Mouse (Mus musculus): ENCODE measurements around the gene Rmdn2.

Gene Rmdn2

DNA sequence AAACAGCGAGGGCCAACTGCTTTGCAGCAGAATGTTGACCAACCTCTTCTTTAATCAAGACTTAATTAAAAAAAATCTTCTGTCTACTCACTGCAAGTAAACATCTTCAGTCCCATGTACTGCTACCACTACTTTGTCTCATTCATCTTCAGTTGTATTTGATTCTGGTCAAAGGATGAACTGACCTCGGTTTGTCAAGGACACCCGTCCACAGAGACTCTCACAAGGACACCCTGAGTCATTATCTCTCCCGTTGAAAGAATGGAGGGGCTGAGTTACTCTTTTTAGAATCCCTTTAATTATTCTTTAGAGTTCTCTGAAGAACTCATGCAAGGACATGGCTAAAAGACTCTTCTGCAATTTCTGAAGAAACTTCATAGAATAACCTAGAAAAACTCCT lies at the start of gene Rmdn2:
TSS of gene Rmdn2 (plus strand) at position 319 of the 400 bp plus-strand sequence.
- no peak for DNase-seq

DNA sequence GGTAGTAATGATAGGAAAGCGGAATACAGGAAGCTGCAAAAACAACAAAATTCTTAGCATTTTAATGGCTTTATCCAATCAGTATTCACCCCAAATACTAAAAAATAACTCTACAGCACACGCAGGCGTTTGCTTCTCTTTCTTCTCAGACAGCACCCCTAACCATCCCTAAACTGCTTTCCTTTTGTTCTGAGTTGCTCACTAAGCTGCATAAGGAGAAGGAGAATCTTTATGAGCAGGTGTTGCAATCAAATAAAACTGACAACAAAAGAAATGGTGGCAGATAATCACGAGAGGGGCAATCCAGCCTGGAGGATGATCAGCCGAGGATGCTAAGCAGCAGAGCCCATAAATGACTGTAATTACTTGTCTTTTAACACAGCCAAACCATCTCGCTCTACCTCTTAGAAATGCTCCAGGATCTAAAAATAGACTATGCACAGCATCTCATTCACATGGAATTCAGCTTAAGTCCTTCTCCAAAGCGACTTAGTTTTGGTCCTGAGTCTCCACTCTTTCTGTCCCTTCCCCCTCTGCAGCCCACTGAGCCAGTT lies 48.5 kb upstream of the Rmdn2 start:
- DNase-seq, result no peak

DNA sequence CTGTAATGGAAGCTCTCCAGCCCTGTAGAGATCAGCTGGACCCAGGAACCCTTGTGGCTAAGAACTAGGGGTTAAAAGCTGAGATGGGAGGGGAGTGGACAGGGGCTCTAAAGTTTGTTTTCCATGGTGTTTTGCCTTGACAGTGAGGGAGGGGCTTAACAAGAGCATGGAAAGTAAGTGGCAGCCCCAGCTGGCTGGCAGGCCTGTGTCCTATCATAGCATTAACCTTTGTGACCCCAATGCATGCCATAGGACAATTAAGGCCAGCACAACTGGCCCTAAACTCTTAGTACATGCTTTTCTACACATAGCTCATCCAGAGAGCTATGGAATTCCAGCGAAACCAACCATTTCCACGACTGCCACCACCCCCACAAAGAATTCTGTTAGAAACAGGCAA lies 47.9 kb upstream of the Rmdn2 start:
- DNase-seq, result no peak

DNA sequence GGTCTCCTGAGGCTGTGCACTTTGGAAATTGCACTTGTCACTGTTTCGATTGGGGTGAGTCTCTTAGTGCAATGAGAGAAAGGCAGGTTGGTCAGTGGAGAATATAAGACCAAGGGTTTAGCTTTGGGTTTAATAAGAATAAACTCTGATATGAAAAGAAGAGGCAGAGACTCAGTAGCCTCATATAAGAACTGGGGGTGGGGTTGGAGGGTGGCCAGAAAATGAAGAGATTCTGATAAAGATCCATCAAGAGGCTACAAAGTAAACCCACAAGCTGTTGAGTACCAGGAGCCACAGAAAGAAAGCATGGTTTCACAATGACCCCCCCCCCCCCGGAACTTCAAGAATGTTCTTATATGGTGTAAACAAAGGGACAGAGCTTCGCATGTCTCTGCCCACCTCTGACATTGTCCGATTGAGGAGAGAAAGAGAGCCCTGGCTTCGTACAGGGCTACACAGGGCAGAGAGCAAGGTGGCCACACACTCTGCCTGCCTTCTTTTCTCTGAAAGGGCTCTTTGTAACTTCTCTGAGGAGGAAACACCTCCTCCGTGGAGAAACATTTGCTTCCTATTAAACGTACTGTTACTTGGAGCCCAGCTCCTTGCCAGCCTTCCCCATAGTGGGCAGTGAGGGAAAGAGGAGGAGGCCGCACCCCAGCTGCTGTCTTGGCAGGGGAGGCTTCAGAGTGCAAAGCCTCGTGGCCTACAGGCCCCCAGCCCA lies 46.3 kb upstream of the Rmdn2 start:
- no peak for DNase-seq

DNA sequence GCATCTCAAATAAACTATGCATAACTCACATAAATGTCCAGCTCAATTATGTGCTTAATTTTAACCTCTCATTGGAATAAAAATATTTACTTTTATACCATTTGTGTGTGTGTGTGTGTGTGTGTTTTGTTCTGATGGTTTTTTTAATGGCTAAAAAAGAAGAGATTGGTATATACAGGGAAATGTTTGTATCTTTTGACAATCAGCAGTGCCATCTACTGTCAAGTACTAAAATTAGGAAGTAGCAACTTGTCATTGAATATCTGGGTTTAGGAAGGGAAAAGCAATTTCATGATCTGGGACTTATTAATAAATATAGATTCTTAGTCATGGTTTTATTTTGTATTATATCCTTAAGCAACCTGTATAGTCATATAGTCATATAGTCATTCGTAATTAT lies 43.3 kb upstream of the Rmdn2 start:
- DNase-seq, result no peak

DNA sequence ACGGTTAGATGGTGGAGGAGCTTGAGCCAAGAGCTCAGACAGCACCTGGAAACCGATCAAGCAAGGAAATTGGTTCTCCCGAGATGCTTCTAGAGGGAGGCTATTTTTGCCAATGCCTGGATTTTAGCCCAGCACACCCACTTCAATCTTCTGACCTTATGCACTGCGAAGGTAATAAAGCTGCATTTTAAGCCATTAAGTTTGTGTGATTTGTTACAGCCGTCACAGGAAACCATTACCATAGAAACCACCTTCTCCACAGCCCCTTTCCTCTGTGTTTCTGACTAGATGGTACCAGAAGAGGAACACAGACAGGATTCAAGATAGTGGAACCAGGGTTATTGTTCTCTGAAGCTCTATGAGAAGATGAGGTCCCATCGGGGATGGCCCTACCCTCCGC lies 33.3 kb upstream of the Rmdn2 start:
- no peak for DNase-seq

DNA sequence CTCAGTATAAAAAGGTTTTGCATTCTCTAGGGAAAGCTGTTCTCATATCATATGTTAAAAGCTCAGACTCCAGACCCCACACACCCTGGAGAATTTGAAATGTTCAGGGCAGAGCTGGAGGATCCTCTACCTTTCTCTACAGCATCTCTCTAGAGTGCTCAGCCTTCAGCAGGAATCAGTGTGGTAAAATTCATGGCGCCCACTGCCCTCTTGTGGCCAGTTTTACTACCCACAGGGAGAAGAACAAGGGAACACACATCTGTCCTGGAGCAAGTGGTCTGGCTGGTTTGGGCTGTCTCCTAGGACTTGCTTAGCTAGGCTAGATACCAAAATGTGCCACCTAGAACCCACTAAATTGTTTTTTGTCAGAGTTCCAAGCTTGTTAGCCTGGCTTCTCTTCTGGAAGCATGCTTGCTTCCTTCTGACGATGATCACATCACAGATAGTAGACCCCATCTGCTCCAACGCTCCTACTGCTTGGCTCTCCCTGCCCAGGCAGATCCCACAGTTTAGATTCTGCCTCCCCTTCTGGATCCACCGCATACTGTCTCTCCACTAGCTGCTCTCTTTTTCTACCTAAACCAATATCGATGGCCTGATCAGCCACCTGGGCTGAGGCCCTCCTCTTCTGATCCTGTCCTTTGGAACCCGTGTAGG lies 31.3 kb upstream of the Rmdn2 start:
- peak; percentile 75 for DNase-seq

DNA sequence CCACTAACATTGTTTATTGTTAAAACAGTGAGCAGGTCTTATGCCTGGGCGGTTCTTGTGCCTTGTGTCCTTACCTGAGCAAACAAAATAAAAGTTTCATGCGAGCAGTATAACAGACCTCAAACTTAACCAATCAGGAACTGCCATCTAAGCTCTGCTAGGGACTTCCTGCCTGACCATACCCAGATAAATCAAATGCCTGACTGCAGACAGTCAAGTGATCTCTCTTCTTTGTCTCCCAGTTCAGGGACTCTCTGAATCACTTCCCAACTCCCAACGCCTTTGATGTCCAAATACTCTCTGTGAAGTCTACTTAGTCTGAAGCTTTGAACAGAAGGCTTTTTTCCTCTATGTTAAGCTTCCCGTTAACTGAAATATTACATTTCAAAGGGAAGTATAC lies 28.2 kb upstream of the Rmdn2 start:
- DNase-seq, result no peak

DNA sequence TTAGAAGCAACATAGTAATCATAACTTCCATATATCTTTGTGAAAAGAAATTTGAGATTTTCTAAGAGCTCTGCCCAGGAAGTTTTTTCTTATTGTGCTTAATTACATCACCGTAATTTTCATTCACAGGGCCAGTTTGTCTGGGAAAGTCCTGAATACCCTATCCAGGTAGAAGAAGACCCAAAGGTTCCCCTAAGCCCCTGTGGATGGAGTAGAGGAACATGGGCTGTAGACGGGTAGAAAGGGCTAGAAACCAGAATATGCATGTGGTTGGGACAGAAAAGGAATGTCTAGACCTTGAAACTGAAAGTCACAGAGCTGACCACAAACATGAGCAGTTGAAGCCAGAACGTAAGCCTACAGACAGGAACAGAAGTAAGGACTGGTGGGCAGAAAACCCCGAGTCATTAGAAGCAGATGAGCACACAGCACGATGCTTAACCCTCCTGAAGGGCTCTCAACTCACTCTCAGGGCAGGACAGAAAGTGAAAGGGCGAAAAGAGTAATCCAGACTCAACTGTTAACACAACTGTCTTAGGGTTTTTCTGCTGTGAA lies 27.3 kb upstream of the Rmdn2 start:
- DNase-seq, result no peak

DNA sequence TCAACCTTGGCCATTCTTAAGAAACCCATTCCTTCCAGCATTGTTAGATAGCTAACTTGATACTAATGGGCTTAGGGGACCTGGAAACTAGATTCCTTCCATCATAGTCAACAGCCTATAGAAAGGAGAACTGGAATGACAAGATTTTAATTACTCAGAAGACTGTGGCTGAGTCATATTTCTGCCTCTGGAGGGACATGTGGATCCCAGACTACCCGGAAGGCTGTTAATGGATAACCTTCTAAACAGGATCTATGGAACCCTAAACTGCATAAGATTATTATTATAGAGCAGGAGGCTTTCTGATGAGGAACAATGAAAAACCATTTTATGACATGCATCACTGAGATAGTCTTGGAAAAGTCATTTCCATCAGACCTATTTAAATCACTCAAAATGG lies 21.8 kb upstream of the Rmdn2 start:
- DNase-seq, result no peak

DNA sequence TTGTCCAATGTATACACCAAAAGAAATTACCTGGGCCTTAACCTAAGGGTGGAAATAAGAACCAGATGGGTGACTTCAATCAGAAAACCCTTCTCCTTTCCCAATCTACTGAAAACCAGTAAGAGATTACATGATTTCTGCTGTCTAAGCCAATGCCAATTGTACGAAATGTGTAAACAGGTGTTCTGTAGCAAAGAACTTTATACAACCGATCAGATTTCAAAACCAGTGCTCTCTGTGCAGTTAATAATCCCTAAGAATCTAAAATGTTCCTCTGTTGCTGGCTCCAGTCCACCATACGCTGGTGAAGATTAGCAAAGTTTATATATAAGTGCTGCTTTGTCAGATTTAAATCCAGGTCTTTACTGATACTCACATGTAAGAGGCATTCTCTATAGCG lies 15.7 kb upstream of the Rmdn2 start:
- no peak for DNase-seq

DNA sequence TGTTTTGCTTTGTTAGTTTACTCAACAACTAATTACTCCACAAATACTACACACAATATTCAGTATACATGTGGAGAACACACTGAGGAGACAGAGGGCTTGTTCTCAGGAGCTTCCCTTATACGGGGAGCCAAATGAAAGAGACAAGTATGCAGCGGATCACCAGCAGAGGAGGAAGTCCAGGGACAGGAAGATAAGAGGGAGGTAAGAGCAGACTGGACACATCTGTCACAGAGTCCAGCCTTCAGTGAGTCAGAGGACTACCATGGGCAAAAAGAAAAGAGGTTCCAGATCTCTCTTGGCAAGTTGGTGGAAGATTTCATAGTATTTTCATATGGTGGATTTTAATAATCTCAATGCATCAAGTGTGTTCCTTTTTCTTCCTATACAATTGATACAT lies 13.5 kb upstream of the Rmdn2 start:
- DNase-seq, result no peak

DNA sequence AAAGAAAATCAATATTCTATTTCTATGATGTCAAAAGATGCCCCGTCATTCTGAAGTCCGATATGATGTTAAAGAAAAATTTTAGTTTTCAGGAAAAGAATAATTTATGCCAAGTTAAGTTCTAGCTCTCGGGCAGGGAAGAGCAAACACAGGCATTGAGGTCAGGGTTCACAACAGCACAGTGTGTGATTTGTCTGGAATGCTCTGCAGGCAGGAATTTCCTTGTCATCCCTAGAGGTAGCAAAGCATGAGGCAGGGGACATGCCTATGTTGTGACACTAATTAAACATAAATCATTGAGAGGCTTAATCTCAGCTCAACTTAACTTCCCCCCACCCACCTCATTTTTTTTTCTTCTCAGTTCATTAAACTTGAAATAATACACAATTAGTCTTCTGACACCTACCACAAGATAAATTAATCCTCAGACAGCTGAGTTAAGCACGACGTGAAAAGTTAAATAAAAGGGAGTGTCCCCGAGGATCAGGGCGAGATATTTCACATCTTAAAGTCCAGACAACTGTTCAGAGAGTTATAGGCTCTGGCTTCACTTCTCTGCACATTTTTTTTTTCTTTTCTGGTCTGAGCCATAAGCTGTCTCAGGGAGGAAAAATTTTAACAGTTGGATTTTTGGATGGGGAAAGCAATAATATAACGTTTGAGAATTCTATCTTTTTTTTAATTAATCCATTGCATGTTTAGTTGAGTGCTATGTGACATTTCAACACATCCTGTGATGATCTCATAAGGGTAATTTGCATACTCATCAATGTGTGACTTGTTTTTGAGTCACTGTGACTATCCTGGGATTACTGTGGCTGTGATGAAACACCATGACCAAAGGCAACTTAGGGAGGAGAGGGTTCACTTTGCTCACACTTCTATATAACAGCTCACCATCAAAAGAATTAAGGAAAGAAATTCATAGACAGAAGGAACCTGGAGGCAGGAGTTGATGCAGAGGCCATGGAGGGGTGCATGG lies 12.8 kb upstream of the Rmdn2 start:
- no peak for DNase-seq

DNA sequence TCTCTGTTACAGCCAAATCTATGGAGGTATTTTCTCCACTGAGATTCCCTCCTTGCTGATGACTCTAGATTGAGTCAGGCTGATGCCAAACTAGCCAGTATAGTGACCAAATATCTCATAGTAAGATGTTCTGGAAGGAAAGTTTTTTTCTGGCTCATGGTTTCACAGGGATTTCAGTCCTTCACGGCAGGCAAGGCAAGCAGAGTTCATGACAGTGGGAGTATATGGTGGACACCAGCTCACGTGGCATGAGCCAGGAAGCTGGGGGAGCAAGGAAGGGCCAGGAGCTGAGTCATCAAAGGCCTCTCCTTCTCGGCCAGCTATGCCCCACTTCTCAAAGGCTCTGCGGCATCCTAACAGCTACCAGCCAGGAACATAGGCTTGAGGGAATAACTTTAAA lies 11.6 kb upstream of the Rmdn2 start:
- DNase-seq, result no peak

DNA sequence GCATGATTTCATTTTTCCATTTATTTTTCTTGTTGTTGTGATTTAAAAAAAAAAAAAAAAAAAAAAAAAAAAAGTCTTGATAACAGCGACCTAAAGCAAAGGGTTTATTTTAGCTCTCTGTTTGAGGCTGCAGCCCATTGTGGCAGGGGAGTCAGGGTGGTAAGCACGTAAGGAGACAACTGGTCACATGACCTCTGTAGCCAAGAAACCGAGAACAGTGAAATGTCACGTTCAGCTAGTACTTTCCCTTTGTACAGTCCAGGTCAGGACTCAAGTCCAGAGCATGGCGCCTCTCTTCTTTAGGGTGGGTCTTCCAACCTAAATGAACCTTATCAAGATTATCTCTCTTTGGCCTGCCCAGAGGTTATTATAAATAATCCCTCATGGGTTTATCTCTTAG lies 9.3 kb upstream of the Rmdn2 start:
- DNase-seq, result no peak

DNA sequence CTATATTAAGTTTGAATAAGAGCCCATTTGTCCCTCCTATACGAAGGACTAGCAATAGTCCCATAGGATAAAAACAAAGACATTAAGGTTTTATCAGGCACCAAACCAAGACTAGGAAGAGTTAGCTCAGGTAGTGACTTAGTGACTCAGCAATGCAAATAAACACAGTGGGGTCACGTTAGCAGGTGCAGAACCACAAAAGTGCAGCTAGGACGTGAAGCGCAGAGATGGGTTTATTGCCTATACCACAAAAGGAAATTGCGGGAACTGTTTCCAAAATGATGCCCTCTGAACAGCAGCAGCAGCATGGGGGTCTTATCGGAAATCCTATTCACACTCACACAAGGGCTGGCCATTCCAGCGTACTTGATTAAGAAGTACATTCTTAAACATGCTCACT lies 8.2 kb upstream of the Rmdn2 start:
- DNase-seq, result no peak

DNA sequence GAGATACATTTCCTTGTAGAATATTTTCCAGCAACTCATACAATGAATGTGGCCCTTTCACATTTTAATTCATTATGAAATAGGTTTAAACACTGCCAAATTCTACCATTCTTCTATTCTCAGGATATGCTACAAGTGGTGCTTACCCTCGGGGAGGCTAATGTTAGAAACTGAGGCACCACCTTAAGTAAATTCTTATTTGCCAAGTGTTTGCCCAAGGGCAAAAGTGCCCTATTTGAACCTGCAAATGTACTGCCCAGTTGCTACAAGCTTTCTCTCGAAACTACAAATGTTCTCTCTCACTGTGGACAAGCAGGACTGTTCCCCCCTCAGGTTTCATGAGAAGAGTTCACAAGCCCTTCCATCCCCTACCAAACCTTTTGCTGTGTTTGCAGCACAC lies 5.9 kb upstream of the Rmdn2 start:
- DNase-seq, result no peak

DNA sequence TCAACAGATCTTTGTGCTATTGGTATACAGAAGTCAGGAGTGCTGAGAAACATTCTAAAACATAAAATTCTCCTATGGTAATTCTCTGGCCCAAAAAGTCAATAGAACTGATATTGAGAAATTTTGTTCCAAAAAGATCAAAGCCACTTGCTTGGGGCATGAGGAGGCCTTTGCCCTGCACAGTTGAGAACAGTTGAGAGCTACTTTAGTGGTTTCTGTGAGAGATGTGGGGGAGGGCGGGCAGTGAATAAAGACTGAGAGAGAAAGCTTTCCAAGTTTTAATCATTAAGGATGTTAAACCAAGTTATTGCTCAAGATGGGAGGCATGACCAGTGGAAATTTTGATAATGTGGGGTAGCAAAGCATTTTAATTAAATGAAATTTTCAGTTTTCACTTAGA lies 2.0 kb upstream of the Rmdn2 start:
- no peak for DNase-seq

DNA sequence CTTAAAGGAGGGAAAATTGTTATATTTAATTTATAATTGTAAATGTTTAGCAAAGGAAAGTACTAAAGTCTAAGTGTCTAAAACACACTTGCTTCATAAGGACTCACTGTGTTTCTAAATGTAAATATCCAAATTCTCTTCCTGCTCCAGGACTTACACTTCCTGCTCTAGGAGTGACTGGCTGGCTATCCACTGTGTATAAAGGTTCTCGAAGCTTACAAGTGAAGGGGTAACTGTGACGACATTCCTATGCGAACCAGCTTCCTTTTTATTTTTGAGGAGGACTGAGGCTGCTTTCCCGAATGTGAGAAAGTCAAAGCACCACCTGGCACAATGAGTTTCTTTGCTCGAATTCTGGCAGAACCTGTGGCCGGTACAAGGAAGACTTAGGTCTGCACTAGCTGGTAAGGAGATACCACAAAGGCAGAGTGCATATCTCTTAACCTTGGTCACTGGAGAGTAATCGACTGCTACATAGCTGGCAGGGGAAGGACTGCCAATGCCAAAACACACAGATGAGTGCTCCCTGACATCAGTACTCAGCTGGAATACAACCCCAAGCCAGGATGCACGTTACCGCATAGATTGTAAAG lies 1.4 kb upstream of the Rmdn2 start:
- no peak for DNase-seq

DNA sequence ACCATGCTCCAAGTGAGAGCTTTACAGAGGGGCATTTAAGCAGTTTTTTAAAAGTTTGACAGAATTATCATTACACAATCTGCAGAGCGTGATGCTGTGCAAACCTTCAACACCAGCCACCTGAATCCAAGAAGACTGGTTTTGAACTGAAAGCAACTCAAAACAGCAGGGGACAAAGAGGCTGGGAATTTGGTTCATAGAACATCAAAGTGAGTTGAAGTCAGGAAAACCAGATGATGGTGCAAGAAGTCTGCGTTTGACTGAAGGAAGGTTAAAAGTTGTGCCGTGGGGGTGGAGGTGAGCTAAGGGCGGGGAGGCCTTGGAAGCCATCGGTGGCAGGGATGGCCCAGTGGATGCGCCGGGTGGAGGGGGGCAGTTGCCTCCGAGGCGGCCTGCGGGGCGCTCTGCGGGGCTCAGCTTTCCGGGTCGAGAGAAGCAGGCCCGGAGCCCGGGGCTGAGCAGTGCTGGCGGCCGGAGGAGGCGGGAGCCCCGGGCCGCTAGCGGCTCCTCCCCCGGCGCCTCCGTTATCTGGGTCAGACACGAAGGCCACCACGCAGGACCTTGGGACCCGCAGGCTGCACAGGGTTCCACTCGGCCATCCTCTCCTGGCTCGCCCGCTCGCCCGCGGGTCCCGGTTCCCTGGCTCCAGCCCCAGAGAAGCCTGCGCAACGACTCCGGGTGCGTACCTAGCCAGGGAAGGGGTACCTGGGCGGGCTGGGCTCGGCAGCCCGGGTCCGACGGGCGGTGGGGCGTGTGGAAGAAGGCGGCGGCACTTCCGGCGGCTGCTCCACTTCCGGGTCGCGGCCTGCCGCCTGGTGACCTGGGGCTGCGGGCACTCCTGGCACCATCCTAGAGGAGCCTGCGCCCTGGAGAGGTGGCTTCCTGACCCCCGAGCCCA lies 3.3 kb downstream of the Rmdn2 start:
- peak; percentile 84 for DNase-seq

DNA sequence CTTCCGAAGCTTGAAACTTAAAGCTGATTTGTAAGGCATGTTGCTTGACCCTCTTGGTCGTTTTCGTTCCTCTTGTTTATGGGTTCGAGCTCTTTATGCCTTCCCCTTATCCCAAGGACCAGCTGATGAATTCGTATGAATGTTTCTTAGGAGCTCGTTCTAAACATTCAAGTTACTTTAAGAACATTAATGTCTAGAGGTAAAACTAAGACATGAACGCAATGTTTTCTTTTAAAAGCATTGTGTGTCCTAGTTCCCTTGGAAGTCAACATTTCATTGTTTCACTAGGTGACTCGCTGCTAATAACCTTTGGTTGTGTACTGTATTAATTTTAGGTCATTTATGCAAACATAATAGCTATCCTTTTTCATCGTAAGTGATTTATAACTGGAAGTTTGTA lies 4.2 kb downstream of the Rmdn2 start:
- no peak for DNase-seq

DNA sequence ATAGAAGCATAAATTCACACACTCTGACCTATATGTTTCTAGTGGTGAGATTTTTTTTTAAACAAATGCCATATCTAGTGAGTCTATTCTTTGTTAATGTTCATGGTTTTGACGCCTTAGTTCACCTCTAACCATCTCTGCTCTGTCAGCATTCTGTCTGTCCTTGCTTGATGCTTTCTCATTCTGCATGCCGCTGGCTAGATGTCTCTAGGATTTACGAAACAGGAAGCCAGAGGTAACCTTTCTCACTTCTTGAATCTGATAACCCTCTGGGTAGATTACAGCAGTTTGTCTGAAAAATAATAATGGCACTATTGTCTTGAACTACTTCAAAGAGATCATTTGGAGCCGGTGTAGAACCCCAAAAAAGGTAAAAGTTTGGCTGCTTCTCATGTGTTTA lies 5.0 kb downstream of the Rmdn2 start:
- no peak for DNase-seq
